Mouse (Mus musculus) fat pad, adult 2 months (tissue): ENCODE data around the gene Spag5.
"Not testable (repeated sequence)": the region's sequence is repeated elsewhere in the genome, so short reads cannot be mapped to it uniquely, and the experiment has no call there.

ENCODE experiments used
- DNase-seq: peaks from one replicate; pipeline ENCODE4 v3.0.0-alpha.2; 2011; ENCODE audit warnings: low read depth, low spot score; ENCODE audit errors: extremely low read depth

Spag5 gene

DNA sequence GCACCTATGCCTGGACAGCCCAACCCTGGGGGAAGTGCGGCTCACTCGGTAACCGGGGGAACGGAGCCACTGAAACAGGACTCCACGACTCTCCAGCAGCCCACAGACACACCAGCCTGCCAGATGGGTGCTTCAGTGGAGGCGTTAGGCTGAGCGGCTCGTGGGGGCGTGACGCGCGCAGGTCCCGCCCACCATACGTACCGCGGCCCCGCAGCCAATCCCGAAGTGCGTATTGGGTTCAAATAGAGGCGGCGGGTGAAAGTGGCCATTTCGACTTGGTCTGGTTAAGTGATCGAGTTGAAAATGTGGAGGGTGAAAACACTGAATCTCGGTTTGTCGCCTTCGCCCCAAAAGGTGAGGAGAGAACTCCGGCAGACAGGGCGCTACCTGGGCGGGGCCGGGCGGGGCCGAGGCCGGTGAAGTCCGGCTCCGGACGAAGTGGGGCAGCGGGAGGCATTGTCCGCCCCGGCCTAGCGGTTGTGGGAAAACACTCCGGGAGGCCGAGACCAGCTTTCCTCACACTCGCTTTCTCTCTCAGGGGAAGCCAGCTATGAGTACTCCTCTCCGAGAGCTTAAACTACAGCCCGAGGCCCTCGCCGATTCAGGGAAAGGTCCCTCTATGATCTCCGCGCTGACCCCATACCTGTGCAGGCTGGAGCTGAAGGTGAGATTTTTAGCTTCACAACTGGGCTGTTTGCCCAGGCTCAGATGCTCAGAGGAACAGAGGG, at the start of gene Spag5:
Gene Spag5, plus strand, starts transcription at position 173 of the 728 bp plus-strand sequence.
- DNase-seq = peak; percentile 21

DNA sequence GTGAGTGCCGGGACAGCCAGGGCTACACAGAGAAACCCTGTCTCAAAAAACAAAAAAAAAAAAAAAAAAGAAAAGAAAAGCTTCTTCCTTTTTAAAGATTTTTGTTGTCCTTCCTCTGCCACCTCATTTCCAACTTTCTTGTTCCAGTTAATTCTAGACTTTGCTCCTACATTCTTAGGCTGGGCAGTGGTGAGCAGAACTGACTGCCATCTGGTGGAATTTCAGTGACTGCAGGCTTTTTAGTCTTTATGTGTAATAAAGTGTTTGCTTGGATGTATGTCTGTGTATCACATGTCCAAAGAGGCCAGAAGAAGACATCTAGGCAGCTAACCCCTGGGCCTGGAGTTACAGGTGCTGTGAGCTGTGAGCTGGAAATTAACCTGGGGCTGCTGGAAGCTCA, 44.7 kb upstream of the Spag5 start:
- no peak for DNase-seq

DNA sequence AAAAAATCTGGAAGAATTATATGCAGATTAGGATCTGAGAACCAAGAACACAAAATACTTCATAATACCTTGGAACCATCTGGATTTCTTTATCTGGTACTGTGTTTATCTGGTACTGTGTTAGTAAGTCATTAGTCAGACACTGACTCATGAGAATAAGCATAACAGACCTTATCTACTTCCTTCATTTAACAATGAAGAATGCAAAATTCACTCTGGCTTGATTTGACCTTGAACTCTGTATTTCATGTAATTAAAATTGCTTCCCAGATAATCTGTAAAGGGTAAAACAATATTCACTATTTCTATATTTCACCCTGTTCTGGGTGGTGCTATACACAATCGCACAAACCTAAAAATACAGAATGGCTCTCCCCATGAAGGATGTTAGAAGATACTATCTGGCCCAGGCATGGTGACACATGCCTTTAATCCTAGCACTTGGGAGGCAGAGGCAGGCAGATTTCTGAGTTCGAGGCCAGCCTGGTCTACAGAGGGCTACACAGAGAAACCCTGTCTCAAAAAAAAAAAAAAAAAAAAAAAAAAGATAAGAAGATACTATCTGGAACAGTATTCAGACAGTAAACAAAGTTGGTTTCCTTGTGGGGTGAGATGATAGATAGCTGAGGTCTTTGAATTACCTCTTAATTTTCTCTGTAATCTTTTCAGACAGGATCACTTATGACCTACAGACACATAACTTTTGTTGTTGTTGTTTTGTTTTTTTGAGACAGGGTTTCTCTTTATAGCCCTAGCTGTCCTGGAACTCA, 40.7 kb upstream of the Spag5 start:
- no peak for DNase-seq

DNA sequence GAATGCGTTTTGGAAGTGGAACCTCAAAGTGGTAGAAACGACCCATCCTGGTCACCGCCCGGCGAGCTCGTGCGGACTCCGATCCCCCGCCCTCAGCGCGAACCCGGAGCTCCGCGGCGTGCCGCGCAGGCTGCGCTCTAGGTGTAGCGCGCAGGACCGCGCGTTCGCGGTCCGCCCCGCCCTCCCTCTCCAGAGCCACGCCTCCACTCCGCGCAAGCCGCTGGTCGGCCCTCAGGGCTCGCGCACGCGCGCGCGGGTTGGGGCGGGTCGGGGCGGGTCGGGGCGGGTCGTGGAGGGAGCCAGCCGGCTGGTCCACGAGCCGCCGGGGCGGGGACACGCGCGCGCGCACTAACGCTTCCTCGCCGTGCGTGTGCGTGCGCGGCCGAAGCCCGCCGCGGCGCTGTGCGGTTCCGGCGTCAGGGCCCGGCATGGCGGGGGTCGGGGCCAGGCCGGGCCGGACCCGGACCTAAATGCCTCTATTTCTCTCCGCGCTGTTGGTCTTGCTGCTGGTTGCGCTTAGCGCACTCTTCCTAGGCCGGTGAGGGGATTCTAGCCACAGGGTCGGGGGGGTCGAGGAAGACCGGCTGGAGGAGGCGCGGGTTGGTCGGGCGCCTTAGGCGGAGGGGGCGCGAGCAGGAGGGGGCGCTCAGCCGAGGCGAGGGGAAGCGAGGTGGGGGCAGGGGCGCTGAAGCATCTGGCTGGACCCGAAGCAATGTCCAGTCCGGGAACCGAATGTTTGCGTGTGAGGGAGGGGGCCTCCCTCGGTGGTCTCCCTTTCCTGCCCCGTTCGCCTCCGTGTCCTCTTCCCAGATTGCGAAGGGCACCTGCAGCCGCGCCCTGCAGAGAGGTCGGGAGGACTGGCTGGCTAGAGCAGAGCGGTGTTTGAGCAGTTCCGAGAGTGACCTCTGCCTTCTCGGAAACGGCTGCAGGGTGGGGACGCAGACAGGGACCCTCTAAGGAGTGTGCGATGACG, 39.7 kb upstream of the Spag5 start, which contains the start of gene 2610507B11Rik:
Gene 2610507B11Rik, plus strand, starts transcription at position 373 of the 973 bp plus-strand sequence.
- no peak for DNase-seq

DNA sequence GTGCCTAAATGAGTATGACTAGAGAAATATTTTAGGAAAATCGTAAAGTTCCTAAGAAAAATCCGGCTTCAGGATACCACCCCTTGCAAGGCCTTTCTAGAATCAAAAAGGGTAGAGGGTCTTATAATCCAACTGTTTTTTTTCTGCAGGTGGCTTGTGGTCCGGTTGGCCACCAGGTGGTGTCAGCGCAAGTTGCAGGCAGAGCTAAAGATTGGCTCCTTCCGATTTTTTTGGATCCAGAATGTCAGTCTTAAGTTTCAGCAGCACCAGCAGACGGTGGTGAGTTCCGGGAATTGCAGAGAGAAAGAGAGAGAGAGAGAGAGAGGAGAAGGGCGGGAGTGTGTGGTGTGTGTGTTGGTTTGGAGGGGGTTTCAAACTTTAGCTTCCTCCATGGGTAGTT, 38.8 kb upstream of the Spag5 start:
- no peak for DNase-seq

DNA sequence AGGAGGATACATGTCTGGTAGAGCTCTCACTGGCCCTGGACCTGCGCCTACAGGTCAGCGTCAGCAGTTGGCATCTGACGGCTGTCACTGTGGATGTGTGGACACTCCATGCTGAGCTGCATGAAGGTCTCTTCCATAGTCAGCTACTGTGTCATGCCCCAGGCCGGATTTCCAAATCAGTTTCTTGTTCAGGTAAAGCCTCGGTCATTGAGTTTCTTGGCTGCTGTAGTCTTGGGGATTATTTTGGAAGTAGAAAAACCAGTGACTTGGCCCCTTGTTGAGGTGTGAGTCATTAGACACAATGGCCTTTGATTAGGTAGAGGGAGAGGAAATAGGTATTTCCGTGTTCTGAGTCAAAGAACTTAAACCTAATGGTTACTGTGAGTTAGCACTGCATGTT, 35.8 kb upstream of the Spag5 start:
- DNase-seq = peak; percentile 98

DNA sequence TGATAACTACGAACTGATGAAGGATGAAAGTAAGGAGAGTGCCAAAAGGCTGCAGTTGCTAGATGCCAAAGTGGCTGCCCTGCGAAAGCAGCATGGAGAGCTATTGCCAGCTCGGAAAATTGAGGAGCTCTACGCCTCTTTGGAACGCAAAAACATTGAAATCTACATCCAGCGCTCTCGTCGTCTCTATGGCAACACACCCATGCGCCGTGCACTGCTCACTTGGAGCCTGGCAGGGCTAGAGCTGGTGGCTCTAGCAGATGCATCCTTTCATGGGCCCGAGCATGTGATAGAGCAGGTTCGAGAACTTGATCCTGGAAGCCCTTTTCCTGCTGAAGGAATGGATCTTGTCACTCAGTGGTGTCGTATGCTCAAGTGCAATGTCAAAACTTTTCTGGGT, 29.3 kb upstream of the Spag5 start:
- DNase-seq = no peak

DNA sequence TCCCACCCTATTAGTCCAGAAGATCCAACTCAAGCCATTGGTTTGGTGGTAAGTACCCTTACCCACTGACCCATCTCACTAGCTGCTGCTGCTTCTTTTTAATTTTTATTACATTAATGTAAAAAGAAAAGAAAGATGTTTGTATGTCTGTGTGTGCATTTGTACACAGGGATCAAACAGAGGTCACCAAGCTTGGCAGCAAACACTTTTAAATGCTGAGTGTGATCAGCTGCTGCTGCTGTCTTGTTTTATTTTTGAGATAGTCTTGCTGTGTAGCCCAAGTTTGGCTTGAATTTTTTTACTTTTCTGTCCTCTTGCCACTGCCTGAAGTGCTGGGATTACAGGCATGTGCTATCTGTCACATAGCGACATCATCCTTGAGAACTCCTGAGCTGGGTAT, 25.7 kb upstream of the Spag5 start:
- DNase-seq = no peak

DNA sequence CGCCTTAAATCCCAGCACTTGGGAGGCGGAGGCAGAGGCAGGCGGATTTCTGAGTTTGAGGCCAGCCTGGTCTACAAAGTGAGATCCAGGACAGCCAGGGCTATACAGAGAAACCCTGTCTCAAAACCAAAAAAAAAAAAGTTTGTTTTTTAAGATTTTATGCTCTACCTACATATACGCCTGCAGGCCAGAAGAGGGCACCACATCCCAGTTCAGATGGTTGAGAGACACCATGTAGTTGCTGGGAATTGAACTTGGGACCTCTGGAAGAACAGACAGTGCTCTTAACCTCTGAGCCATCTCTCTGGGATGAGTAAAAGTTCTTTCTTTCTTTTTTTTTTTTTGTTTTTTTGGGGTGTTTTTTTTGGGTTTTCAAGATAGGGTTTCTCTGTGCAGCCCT, 25.2 kb upstream of the Spag5 start:
- not testable (repeated sequence) for DNase-seq

DNA sequence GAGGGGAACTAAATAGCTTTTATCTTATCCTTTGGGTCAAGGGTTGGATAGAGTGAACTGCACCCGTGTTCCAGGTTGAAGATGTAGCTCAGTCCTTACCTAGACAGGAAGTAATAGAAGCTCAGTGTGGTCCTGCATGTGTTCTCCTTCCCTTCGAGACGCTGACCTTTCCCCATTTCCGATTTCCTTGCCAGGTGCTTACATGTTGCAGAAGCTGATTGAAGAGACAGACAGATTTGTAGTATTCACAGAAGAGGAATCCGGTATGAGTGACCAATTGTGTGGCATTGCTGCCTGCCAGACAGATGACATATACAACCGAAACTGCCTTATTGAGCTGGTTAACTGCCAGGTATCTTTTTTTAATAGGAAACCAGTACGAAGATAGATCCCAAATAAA, 22.5 kb upstream of the Spag5 start:
- DNase-seq = no peak

DNA sequence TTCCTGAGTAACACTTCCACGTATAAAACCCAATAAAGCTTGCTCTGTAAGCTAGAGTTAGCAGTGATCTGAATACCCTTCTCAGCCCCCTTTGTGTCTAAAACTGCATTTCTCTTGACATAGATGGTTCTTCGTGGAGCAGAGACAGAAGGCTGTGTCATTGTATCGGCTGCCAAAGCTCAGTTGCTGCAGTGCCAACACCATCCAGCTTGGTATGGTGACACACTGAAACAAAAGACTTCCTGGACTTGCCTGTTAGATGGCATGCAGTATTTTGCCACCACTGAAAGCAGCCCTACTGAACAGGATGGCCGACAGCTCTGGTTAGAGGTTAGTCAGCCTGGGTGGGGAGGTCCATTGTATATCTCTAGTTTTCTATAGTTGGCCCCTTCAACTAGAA, 21.7 kb upstream of the Spag5 start:
- DNase-seq = no peak

DNA sequence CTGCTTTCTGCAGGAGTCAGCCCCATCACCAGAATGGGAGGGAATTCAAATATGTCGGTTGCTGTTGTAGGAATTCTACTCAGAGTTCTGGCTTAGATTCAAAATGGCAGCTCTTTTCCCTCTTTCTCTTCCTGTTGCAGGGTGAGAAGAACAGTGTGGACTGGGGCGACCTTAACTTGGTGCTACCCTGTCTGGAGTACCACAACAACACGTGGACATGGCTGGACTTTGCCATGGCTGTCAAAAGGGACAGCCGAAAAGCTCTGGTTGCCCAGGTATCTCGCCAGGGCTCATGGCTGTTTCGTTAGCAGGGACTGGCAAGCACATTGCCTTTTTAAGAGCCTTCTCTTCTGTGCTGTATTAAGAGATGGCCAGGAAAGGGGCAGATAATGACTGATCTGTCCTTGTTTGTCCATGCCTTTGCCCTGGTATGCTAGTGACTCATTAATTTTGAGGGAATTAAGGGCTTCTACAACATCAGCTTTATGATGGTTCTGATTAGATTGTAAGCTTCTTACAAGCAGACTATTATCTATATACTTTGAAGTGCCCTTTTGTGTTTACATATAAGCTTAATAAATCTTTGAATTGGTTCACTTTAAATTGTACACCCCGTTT, 12.1 kb upstream of the Spag5 start:
- no peak for DNase-seq

DNA sequence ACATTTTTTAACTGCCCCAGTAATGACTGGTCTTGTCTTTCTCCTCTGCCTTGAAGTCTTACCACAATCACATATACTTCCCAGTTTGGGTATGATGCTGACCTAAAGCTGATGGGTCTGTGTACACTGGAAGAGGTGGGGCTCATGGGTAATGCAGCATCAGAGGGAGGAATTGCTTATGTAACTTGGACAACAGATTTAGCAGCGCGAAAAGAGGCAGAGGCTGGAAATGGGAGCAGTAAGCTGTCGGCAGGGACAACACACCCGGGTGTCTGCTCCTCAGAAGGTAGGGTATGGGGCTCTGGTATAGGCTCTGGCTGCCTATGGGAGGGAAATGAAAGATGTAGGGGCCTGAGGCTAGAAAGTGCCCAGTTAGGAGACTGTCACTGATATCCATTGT, 10.7 kb upstream of the Spag5 start, which contains the start of gene BC030499:
Gene BC030499, plus strand, starts transcription at position 188 of the 400 bp plus-strand sequence.
- DNase-seq = no peak

DNA sequence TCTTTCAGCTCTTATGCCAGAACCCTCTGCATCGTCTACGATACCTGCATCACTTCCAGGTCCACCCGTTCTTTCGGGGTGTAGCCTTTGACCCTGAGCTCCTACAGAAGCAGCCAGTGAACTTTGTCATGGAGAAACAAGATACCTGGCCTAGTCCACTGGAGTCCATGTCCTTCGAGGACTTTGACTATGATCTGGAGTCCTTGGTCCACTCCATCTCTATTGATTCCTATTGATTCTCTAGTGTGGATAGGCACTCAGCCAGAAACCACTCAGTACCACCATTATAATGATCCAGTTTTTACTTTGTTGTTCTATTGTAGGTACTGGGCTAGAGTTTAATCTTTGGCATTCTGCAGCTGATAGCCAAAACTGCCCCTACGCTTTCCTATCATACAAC, 6.7 kb upstream of the Spag5 start:
- DNase-seq = no peak

DNA sequence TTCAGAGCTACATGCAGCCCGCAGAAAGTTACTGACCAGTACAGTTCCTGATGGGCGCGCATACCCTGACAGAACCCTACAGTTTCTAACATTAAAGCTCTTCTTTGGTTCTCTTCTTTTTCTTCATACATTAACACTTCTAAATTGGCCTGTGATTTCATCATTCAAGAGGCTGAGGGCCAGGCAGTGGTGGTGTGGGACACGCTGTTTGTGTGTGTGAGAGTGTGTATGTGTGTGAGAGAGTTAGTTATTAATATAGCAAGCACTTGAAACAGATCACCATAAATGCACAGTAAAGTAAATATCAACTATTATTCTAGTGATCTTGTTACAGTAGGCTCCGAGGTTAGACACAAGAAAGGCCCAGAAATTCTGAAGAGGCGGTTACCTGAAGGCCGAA, 412 bp upstream of the Spag5 start:
- no peak for DNase-seq

DNA sequence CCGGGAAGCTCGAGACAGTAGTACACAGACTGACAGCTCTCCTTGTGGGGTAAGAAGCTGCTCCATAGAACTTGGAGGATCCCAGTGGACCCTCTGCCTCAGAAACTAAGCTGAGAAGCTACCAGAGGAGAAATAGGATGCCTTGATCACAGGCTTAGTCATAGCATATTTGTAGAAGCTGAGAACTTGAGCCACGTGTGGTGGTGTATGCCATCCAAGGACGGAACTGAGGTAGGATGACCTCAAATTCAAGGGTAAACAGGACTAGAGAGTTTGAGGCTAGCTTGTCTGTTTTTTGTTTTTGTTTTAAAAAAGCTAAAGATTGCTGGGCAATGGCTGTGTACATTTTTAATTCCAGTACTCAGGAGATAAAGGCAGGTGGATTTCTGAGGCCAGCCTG, 3.9 kb downstream of the Spag5 start:
- no peak for DNase-seq

DNA sequence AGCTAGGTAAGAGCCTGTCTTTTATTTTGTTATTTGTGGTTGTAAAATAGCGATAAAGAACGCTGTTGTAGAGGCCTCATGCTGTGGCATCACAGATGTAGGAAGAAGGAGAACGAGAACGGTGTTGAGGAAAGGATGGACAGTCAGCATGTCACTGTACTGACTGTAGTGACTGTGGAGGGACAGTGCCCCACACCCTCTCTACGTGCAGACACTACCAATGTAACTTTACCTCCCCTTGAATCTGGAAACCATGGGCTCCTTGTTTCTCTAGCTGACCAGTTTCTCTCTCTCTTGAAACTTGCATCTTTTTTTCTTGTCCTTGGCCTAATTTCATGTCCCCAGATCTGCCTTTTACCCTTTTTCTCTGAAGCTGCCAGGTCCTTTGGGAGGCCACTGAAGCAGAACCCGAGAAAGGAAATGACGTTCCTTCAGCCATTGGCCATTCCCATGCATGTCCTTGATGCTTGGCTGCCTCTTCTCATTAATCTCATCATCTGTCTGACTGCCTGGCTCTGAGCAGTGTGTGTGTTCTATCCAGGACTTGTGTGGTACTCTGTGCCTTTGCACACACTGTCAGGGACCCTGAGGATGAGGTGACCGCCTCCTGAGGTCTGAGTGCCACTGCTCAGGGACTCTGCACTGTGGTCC, 9.7 kb downstream of the Spag5 start:
- no peak for DNase-seq

DNA sequence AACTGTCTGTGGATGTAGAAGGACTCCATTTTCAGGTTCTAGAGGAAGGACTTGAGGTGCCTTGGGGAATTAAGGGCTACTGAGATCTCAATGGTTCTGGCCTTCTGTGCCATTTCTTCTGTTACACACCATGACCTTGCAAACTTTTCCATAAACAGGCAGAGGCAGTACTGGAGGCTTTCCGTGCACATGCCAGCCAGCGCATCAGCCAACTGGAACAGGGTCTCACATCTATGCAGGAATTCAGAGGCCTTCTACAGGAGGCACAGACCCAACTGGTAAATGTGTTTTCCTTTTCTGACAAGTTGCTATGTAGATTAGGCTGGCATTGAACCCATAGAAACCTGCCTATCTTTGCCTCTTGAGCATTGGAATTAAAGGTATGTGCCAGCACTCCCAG, 12.3 kb downstream of the Spag5 start:
- no peak for DNase-seq

DNA sequence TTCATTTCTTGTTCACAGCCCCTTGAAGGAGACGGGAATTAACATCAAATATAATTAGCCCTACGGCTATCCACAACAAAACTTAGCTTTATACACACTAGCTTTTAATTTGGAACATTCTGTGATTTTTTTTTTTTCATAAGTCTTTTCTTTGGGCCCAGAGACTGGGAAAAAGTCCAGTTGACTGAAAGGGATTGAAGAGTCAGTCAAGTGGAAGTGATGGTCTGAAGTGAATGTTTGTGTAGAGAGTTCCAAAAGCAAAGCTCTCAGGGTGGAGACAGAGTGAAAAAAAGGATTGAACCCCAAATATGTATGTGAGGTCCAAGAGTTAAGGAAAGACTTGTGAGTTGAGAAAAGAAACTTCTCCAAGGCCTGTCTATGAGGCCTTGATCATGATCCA, 17.1 kb downstream of the Spag5 start:
- no peak for DNase-seq

DNA sequence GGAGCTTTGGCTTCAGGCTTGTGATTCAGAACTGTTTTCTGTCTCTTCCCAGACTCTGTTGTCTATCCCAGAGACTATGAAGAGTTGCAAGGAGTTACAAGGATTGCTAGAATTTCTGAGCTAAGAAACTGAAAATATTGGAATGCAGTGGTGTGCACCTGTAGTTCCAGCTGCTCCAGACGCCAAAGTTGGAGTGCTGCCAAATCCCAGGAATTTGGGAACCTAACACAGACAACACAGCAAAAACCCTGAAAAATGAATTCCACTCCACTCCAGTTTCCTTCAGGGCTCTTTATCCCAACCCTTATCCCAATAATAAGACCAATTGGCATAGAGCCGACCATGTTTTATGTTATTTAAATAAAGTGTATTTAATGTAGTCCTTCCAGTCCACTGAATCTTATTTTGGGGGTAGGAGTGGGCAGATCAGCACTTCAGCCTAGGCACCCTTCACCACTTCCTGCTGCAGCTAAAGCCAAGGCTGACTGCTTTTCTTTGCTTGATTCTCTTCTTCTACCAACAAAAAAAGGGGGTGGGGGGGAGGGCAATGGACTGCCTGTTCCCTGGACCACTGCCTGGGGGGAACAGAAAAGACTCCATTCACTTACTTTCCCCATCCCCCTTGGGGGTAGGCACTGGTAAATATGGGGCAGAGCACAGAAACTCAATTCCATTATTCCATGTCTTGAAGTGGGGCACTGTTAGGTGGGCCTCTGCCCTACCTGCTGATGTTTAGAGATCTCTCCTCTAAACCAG, 20.9 kb downstream of the Spag5 start:
- no peak for DNase-seq
